ENCODE assay signal across 14 mouse cellular contexts in the genomic region with DNA sequence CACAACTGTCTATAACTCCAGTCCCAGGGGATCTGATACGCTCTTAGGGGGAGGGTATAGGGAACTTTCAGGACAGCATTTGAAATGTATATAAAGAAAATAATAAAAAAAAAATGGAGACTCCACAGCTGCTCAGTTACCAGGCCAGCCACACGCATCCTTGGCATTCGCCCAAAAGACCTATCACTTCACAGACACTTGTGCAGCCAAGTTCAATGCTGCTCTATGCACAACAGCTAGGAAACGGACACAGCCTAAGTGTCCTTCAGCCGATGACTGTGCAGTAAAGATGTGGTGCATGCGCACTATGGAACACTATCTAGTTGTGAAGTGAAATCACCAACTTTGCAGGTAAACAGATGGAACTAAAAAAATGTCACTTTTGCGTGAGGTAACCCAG. TPM values are rescaled to one million over a fixed set of nuclear protein-coding genes. Genes with fewer than 3 reads are reported as not detected.
DNase-seq lines count a peak whose midpoint lies in the region; ATAC-seq and TF ChIP-seq lines count a peak whose summit lies in the region.
"Had no signal": no experiment of that assay in that cellular context is flagged by ENCODE, and none has a peak within 500 bp of the region (broad histone marks: within the 10 kb centered on the region; RNA-seq: fewer than 3 reads in every experiment).

No protein-coding gene starts in this region.

- ATAC-seq in kidney, embryonic 15.5 days (replicated peaks; ENCODE audit: low FRiP score), result 0 out of 2 replicates have a peak, but pooled peaks have one; percentile 43
- peak; percentile 74 for ATAC-seq in erythroid progenitor cell, adult 5-6 weeks (replicated peaks; ENCODE audit: low FRiP score, poor library complexity, severe bottlenecking)
- ATAC-seq in megakaryocyte-erythroid progenitor cell, adult 5-6 weeks (replicated peaks; ENCODE audit: low FRiP score, low TSS enrichment, poor library complexity, severe bottlenecking), result peak; percentile 79
- ATAC-seq in midbrain, postnatal 0 days (ENCODE audit: low FRiP score), result no peak

- peaks cover 11% of the 10 kb centered on the region; the same call in 1 of the 2 replicates for H3K4me1 ChIP-seq in kidney, embryonic 15.5 days
- no peaks in the 10 kb centered on the region for H3K4me1 ChIP-seq in midbrain, postnatal 0 days (ENCODE audit: insufficient read depth, low read length)

- no peak overlapping the region for H3K4me2 ChIP-seq in kidney, embryonic 15.5 days
- H3K4me2 ChIP-seq in midbrain, postnatal 0 days (ENCODE audit: low read depth, low read length, poor library complexity, severe bottlenecking), result no peak overlapping the region
- H3K4me2 ChIP-seq: heart, embryonic 11.5 days; hindbrain, embryonic 14.5 days had no signal

- no peaks in the 10 kb centered on the region for H3K27me3 ChIP-seq in kidney, embryonic 15.5 days
- H3K27me3 ChIP-seq in midbrain, postnatal 0 days (ENCODE audit: insufficient read depth, low read length), result no peaks in the 10 kb centered on the region

- DNase-seq in kidney, adult 8-10 months, result no peak
- DNase-seq in MN1 (ENCODE audit: low spot score), result peak; percentile 40
- no peak for DNase-seq in midbrain, postnatal 0 days (ENCODE audit: low spot score)
- DNase-seq in cerebellum, adult 8-10 months, result no peak
- DNase-seq: kidney, postnatal 10 days; lung, postnatal 36 days; right cerebral cortex, postnatal 14 days had no signal

- WGBS in kidney, embryonic 15.5 days, result 78% methylated on average over 7 of the region's 7 CpGs
- 93% methylated on average over 7 of the region's 7 CpGs for WGBS in midbrain, postnatal 0 days

- H3K27ac ChIP-seq in kidney, embryonic 15.5 days, result no peak overlapping the region
- no peak overlapping the region for H3K27ac ChIP-seq in midbrain, postnatal 0 days (ENCODE audit: low read depth, low read length)
- H3K27ac ChIP-seq: hindbrain, embryonic 14.5 days; stomach, postnatal 0 days had no signal

- H3K9ac ChIP-seq in kidney, embryonic 15.5 days, result no peak overlapping the region
- H3K9ac ChIP-seq in midbrain, postnatal 0 days (replicated peaks; ENCODE audit: low read length, poor library complexity, severe bottlenecking), result no peak overlapping the region
- H3K9ac ChIP-seq: hindbrain, embryonic 14.5 days had no signal

- H3K36me3 ChIP-seq in kidney, embryonic 15.5 days, result peaks cover 41% of the 10 kb centered on the region
- peaks cover 33% of the 10 kb centered on the region for H3K36me3 ChIP-seq in midbrain, postnatal 0 days (ENCODE audit: insufficient read depth, low read length)

- no peak overlapping the region for H3K4me3 ChIP-seq in kidney, embryonic 15.5 days (replicated peaks)
- no peak overlapping the region for H3K4me3 ChIP-seq in midbrain, postnatal 0 days (ENCODE audit: low read depth, low read length)
- H3K4me3 ChIP-seq: erythroblast, embryonic 14.5 days had no signal

- no peaks in the 10 kb centered on the region for H3K9me3 ChIP-seq in kidney, embryonic 15.5 days (replicated peaks)
- no peaks in the 10 kb centered on the region for H3K9me3 ChIP-seq in midbrain, postnatal 0 days (ENCODE audit: low read length)

- no peak for TF ChIP-seq CTCF in midbrain, postnatal 0 days (IDR thresholded peaks at IDR 0.05)

RNA-seq across cellular contexts. Expression of a gene that starts 13.9 kb away (rescaled TPM):
- 248 and 271 TPM in 2 replicates for polyA plus RNA-seq in kidney, embryonic 15.5 days (2015; fragmentation: Nextera tagmentation; extraction: Ambion mirVana)
- 79.6 and 112 TPM in 2 replicates for total RNA-seq in erythroid progenitor cell, adult 5-6 weeks (2015; ENCODE audit: low replicate concordance)
- total RNA-seq in erythroid progenitor cell, adult 5-6 weeks (2017; ENCODE audit: low replicate concordance), result 111 and 160 TPM in 2 replicates
- total RNA-seq in megakaryocyte-erythroid progenitor cell, adult 5-6 weeks (2014; fragmentation: Nextera tagmentation), result 190 and 212 TPM in 2 replicates
- 336 and 456 TPM in 2 replicates for total RNA-seq in megakaryocyte-erythroid progenitor cell, adult 5-6 weeks (2017)
- total RNA-seq in midbrain, postnatal 0 days (2014; rRNA removed), result 179 and 200 TPM in 2 replicates
- polyA plus RNA-seq in midbrain, postnatal 0 days (2015; fragmentation: Nextera tagmentation; extraction: Ambion mirVana), result 262 and 267 TPM in 2 replicates

RNA-seq across cellular contexts. Expression of a gene that starts 41.0 kb away (rescaled TPM):
- 28.6 and 32.4 TPM in 2 replicates for polyA plus RNA-seq in kidney, embryonic 15.5 days (2015; fragmentation: Nextera tagmentation; extraction: Ambion mirVana)
- total RNA-seq in erythroid progenitor cell, adult 5-6 weeks (2015; ENCODE audit: low replicate concordance), result 7.9 and 26.0 TPM in 2 replicates
- 6.6 and 8.1 TPM in 2 replicates for total RNA-seq in erythroid progenitor cell, adult 5-6 weeks (2017; ENCODE audit: low replicate concordance)
- 16.8 and 25.9 TPM in 2 replicates for total RNA-seq in megakaryocyte-erythroid progenitor cell, adult 5-6 weeks (2014; fragmentation: Nextera tagmentation)
- total RNA-seq in megakaryocyte-erythroid progenitor cell, adult 5-6 weeks (2017), result 13.0 and 42.4 TPM in 2 replicates
- 25.7 and 30.0 TPM in 2 replicates for total RNA-seq in midbrain, postnatal 0 days (2014; rRNA removed)
- 13.3 and 15.6 TPM in 2 replicates for polyA plus RNA-seq in midbrain, postnatal 0 days (2015; fragmentation: Nextera tagmentation; extraction: Ambion mirVana)

RNA-seq across cellular contexts. Expression of a gene that starts 50.5 kb away (rescaled TPM):
- polyA plus RNA-seq in kidney, embryonic 15.5 days (2015; fragmentation: Nextera tagmentation; extraction: Ambion mirVana), result 19.9 and 20.8 TPM in 2 replicates
- 17.3 and 26.4 TPM in 2 replicates for total RNA-seq in erythroid progenitor cell, adult 5-6 weeks (2015; ENCODE audit: low replicate concordance)
- 32.2 and 74.3 TPM in 2 replicates for total RNA-seq in erythroid progenitor cell, adult 5-6 weeks (2017; ENCODE audit: low replicate concordance)
- total RNA-seq in megakaryocyte-erythroid progenitor cell, adult 5-6 weeks (2014; fragmentation: Nextera tagmentation), result 28.8 and 29.3 TPM in 2 replicates
- total RNA-seq in megakaryocyte-erythroid progenitor cell, adult 5-6 weeks (2017), result 20.5 and 23.8 TPM in 2 replicates
- 20.1 and 21.6 TPM in 2 replicates for total RNA-seq in midbrain, postnatal 0 days (2014; rRNA removed)
- polyA plus RNA-seq in midbrain, postnatal 0 days (2015; fragmentation: Nextera tagmentation; extraction: Ambion mirVana), result 12.9 and 13.3 TPM in 2 replicates

RNA-seq across cellular contexts. Expression of a gene that starts 54.5 kb away (rescaled TPM):
- 168 and 184 TPM in 2 replicates for polyA plus RNA-seq in kidney, embryonic 15.5 days (2015; fragmentation: Nextera tagmentation; extraction: Ambion mirVana)
- 11.5 and 13.4 TPM in 2 replicates for total RNA-seq in erythroid progenitor cell, adult 5-6 weeks (2015; ENCODE audit: low replicate concordance)
- total RNA-seq in erythroid progenitor cell, adult 5-6 weeks (2017; ENCODE audit: low replicate concordance), result 38.0 and 48.7 TPM in 2 replicates
- 62.9 and 64.1 TPM in 2 replicates for total RNA-seq in megakaryocyte-erythroid progenitor cell, adult 5-6 weeks (2014; fragmentation: Nextera tagmentation)
- total RNA-seq in megakaryocyte-erythroid progenitor cell, adult 5-6 weeks (2017), result 105 and 121 TPM in 2 replicates
- 69.6 and 84.7 TPM in 2 replicates for total RNA-seq in midbrain, postnatal 0 days (2014; rRNA removed)
- 131 and 136 TPM in 2 replicates for polyA plus RNA-seq in midbrain, postnatal 0 days (2015; fragmentation: Nextera tagmentation; extraction: Ambion mirVana)
